Mouse (Mus musculus): ENCODE measurements around the gene Dhh.

DNA sequence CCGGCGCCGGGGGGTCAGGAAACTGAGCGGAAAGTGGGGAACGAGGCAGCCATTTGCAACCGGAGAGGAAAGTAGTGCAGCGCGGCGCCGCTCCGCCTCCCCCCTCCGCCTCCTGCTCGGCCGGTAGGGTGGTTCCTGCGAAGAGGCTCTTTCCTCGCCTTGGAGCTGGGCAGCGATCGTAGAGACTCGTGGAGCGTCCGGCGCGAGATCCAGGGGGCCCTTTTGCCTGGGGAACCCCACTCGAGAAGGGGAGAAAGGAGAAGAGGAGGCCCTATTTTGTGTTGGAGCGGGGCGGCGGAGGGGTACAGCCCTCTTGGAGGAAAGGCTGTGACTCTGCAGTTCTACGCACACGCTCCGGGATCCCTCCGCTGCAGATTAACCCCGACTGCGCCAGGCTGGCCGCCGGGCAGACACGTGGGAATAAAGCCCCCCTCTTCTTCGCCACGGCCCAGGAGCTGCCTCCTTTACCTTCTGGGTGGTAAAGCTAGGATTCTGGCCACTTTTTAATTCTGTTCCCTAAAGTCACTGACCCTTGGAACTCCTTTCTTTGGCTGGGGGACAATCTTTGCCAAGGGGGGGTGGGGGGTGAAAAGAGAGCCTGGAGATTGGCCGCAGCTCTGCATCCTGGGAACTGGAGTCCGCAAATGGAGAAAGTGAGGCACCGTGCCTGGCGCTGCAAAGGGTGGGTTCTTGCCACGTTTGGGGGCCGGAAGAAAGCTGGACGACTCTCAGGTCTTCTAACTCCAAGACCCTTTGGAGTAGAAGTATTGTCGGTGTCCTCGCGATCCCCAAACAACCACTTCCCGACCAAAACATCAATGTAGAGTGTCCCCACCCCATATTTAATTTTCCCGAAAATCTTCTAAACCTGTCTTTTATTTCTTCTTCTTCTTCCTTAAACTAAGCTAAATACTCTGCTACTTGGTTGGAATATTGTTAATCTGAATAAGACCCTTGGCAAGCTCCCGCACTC is 26.1 kb downstream of the Dhh start:
- TF ChIP-seq CTCF (IDR thresholded peaks at IDR 0.05; ENCODE audit: low read depth), result no peak
- TF ChIP-seq EP300 (IDR thresholded peaks at IDR 0.05; ENCODE audit: low read depth), result no peak; the same call in 1 of the 2 replicates

Measured in heart, postnatal 0 days (tissue).